Mouse (Mus musculus): ENCODE data around the gene Tcp10c. TPM values are rescaled to one million over a fixed set of nuclear protein-coding genes. Genes with fewer than 3 reads are reported as not detected.
A peak's percentile ranks its signal among the peaks of the same experiment; 100 is the strongest.
"Not testable (repeated sequence)": the region's sequence is repeated elsewhere in the genome, so short reads cannot be mapped to it uniquely, and the experiment has no call there.

The Tcp10c gene
- not detected in 2 replicates for polyA plus RNA-seq (2015; fragmentation: Nextera tagmentation; extraction: Ambion mirVana)

DNA sequence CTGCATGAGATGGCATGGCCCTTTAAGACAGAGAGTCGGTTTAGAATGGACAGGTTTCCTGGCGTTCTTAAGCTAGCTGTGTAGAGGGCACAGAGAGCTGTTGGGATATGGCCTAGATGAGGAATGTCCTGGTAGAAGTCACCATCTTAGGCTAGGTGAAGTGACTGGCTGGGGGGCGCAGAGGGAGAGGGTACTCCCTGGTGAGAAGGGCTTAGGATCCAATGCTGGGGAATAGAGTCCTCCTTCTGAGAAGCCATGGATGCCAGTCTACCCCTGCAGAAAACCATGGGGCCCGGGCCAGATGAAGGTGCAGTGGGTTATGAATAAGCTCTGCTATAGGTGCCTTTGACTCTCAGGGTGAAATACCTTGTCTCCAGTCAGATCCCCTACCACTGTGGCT, at the start of gene Tcp10c:
TSS of gene Tcp10c (plus strand) at position 52 of the 400 bp plus-strand sequence.
- not testable (repeated sequence) for H3K9me3 ChIP-seq (ENCODE audit: low read length); H3K4me2 ChIP-seq (replicated peaks; ENCODE audit: low read depth, low read length); H3K27me3 ChIP-seq (replicated peaks; ENCODE audit: insufficient read depth, low read length); H3K4me1 ChIP-seq (ENCODE audit: insufficient read depth, low read depth, low read length); H3K9ac ChIP-seq (replicated peaks; ENCODE audit: low read depth); H3K36me3 ChIP-seq (ENCODE audit: insufficient read depth, low read length); ATAC-seq; H3K27ac ChIP-seq (ENCODE audit: low read length); DNase-seq (ENCODE audit: low spot score); H3K4me3 ChIP-seq (ENCODE audit: low read depth, low read length)
- WGBS, result 78% methylated on average over 4 of the region's 4 CpGs

DNA sequence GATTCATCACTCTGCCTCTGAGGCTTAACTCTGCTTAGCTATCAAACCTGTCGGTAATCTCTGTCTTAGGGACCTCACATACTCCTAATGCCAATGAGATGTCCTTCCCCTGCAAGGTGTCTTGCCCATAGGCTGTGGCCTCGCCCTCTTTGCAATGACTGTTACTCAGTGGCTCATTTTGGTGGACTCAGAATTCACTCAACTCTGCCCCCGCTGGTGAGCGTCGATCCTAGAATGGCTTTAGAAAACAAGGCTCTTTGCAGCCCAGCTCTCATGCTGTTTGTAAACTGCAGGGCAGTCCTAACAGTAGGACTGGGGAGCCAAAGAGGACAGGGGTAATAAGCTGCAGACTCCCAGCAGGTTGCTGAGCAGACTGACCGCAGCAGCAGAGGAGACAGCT, 46.5 kb upstream of the Tcp10c start:
- ATAC-seq; H3K4me2 ChIP-seq (replicated peaks; ENCODE audit: low read depth, low read length); H3K4me1 ChIP-seq (ENCODE audit: insufficient read depth, low read depth, low read length); H3K36me3 ChIP-seq (ENCODE audit: insufficient read depth, low read length); H3K27ac ChIP-seq (ENCODE audit: low read length); H3K27me3 ChIP-seq (replicated peaks; ENCODE audit: insufficient read depth, low read length); DNase-seq (ENCODE audit: low spot score); H3K9ac ChIP-seq (replicated peaks; ENCODE audit: low read depth); H3K4me3 ChIP-seq (ENCODE audit: low read depth, low read length): not testable (repeated sequence)
- 77% methylated on average over 5 of the region's 6 CpGs for WGBS
- peaks cover 16% of the 10 kb centered on the region; the same call in 1 of the 2 replicates for H3K9me3 ChIP-seq (ENCODE audit: low read length)

DNA sequence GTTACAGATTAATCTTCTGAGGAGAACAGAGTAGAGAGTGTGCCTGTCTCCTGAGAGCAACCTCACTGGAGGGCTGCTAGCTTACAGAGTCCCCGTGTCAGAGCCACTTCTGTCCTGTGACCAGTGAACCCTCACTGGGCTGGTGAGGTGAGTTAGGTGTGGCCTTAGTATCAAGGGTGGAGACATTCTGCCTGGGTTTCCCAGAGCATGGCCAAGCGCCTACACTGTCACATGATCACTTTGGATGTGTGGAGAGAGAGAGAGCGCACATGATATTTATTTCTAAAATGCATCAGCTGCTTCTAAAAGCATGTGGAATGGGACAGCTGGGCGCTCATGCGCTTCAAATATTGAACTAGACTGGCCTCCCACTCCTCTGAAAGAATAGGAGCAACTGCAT, 46.0 kb upstream of the Tcp10c start:
- H3K4me3 ChIP-seq (ENCODE audit: low read depth, low read length); H3K4me2 ChIP-seq (replicated peaks; ENCODE audit: low read depth, low read length); H3K27me3 ChIP-seq (replicated peaks; ENCODE audit: insufficient read depth, low read length); H3K4me1 ChIP-seq (ENCODE audit: insufficient read depth, low read depth, low read length); H3K9ac ChIP-seq (replicated peaks; ENCODE audit: low read depth); H3K36me3 ChIP-seq (ENCODE audit: insufficient read depth, low read length); H3K27ac ChIP-seq (ENCODE audit: low read length); DNase-seq (ENCODE audit: low spot score): not testable (repeated sequence)
- WGBS, result 79% methylated on average over 5 of the region's 5 CpGs
- H3K9me3 ChIP-seq (ENCODE audit: low read length), result peaks cover 16% of the 10 kb centered on the region; the same call in 1 of the 2 replicates
- ATAC-seq, result peak; percentile 27; the same call in 1 of the 2 replicates

DNA sequence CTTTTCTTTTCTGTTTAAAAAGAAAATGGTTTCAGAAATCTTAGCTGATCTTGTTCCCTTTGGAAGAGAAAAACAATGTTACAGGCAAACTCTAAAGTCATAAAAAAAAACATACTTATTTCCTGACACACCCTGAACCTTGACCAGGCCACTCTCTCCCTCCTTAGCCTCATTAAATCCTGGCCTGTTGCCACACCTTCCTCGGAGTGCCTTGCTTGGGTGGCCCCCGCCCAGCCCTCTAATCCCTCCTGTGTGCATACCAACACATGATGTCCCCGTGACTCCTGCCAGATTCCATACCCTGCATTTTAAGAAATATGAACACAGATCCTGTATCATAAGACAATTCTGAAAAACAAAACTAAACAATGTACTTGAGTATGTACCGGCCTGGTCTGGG, 45.6 kb upstream of the Tcp10c start:
- H3K4me1 ChIP-seq (ENCODE audit: insufficient read depth, low read depth, low read length); H3K27ac ChIP-seq (ENCODE audit: low read length); H3K4me2 ChIP-seq (replicated peaks; ENCODE audit: low read depth, low read length); H3K36me3 ChIP-seq (ENCODE audit: insufficient read depth, low read length); H3K27me3 ChIP-seq (replicated peaks; ENCODE audit: insufficient read depth, low read length); H3K4me3 ChIP-seq (ENCODE audit: low read depth, low read length); H3K9ac ChIP-seq (replicated peaks; ENCODE audit: low read depth): not testable (repeated sequence)
- H3K9me3 ChIP-seq (ENCODE audit: low read length), result peaks cover 16% of the 10 kb centered on the region; the same call in 1 of the 2 replicates
- DNase-seq (ENCODE audit: low spot score), result peak; percentile 10
- 81% methylated on average over 4 of the region's 4 CpGs for WGBS
- peak; percentile 47 for ATAC-seq

DNA sequence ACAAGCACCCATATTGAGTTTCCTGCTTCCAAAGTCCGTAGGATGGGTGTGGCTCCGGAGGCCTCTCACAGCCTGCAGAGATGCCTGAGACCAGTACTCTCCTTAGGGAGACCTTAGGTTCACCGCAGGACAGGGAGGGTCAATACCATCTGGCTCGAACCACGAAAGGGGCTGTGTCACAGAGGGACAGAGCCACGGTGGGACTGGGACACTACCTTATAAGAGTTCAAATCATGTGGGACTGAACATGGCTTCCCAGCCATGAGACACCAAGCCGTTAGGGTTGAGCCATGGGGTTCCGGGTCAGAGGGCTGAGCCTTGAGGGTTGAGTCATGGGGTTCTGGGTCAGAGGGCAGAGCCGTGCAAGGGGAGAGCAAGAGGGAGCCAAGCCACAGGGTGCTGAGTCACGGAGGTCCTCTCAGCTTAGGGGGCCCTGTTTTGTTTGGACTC, 45.2 kb upstream of the Tcp10c start:
- not testable (repeated sequence) for H3K4me2 ChIP-seq (replicated peaks; ENCODE audit: low read depth, low read length); DNase-seq (ENCODE audit: low spot score); H3K27me3 ChIP-seq (replicated peaks; ENCODE audit: insufficient read depth, low read length); H3K4me1 ChIP-seq (ENCODE audit: insufficient read depth, low read depth, low read length); H3K4me3 ChIP-seq (ENCODE audit: low read depth, low read length); H3K36me3 ChIP-seq (ENCODE audit: insufficient read depth, low read length); H3K9ac ChIP-seq (replicated peaks; ENCODE audit: low read depth); H3K27ac ChIP-seq (ENCODE audit: low read length)
- WGBS, result 90% methylated on average over 10 of the region's 10 CpGs
- peaks cover 16% of the 10 kb centered on the region; the same call in 1 of the 2 replicates for H3K9me3 ChIP-seq (ENCODE audit: low read length)
- peak; percentile 32; the same call in 1 of the 2 replicates for ATAC-seq

DNA sequence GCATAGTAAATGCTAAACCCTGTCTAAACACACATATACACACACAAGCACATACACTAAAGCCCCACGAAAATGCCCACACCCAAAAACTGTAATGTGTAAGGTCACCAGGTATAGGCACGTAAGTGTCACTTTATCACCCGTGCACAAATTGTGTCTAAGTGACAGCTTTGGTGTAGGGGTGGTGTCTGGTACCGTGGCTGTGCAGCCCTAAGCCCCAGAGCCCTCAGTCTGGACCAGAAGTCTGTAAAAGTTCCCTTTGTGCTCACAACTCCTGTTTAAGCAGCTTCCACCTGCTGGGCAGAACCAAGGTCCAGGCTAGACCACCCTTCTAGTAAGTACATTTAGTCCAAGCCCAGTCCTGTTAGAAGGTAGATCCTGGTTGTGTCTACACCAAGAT, 24.4 kb upstream of the Tcp10c start:
- peak; percentile 35 for ATAC-seq
- DNase-seq (ENCODE audit: low spot score), result not testable (repeated sequence)

DNA sequence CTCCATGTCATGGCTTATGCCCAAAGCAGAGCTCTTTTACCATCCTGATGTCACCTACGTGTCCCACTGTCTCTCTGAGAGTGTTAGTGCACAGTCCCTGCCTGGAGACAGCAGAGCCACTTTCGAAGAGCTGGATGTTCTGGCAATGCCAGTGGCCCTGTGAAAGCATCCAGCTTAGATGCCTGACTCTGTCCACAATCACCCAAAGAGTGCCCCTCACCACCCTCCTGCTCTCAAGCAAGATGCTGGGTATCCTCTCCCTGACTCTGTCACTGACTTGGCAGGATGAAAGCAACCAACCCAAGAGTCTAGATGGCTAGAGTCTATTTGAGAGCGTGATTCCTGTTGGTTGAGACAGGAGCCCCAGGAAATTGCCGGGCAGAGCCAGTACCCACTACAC, 23.2 kb upstream of the Tcp10c start:
- ATAC-seq, result 0 out of 2 replicates have a peak, but pooled peaks have one; percentile 8
- DNase-seq (ENCODE audit: low spot score); H3K4me1 ChIP-seq (ENCODE audit: insufficient read depth, low read depth, low read length); H3K9ac ChIP-seq (replicated peaks; ENCODE audit: low read depth); H3K4me2 ChIP-seq (replicated peaks; ENCODE audit: low read depth, low read length); H3K9me3 ChIP-seq (ENCODE audit: low read length); H3K36me3 ChIP-seq (ENCODE audit: insufficient read depth, low read length); H3K27me3 ChIP-seq (replicated peaks; ENCODE audit: insufficient read depth, low read length); H3K27ac ChIP-seq (ENCODE audit: low read length); H3K4me3 ChIP-seq (ENCODE audit: low read depth, low read length): not testable (repeated sequence)
- WGBS, result 62% methylated on average over 3 of the region's 4 CpGs

More for the DNA sequence above, 24.4 kb upstream of the Tcp10c start:
- not testable (repeated sequence) for H3K4me3 ChIP-seq (ENCODE audit: low read depth, low read length); H3K9ac ChIP-seq (replicated peaks; ENCODE audit: low read depth); H3K4me1 ChIP-seq (ENCODE audit: insufficient read depth, low read depth, low read length); H3K36me3 ChIP-seq (ENCODE audit: insufficient read depth, low read length); H3K27ac ChIP-seq (ENCODE audit: low read length); H3K9me3 ChIP-seq (ENCODE audit: low read length); H3K27me3 ChIP-seq (replicated peaks; ENCODE audit: insufficient read depth, low read length); H3K4me2 ChIP-seq (replicated peaks; ENCODE audit: low read depth, low read length)
- 74% methylated on average over 4 of the region's 4 CpGs for WGBS

DNA sequence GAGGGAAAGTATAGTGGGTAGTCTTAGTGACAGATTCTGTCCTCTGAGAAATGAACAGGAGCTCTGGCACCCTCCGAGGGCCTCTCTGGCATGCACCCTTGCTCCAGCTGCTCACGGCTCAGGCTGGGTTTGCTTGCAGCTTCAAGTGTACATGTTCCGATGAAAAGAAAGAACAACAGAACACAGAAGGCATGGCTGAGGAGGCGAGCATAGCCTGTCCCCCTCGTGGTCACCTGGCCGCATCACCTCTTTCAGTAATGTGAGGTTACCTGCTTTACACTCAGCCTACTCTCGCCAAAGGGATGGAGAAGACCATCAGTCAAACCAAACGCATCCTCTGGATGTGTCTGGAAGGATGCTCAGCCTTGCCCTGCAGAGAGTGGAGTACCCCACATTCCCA, 21.9 kb upstream of the Tcp10c start:
- not testable (repeated sequence) for H3K9ac ChIP-seq (replicated peaks; ENCODE audit: low read depth); ATAC-seq; H3K9me3 ChIP-seq (ENCODE audit: low read length); H3K27me3 ChIP-seq (replicated peaks; ENCODE audit: insufficient read depth, low read length); H3K4me2 ChIP-seq (replicated peaks; ENCODE audit: low read depth, low read length); DNase-seq (ENCODE audit: low spot score); H3K36me3 ChIP-seq (ENCODE audit: insufficient read depth, low read length); H3K4me3 ChIP-seq (ENCODE audit: low read depth, low read length); H3K27ac ChIP-seq (ENCODE audit: low read length); H3K4me1 ChIP-seq (ENCODE audit: insufficient read depth, low read depth, low read length)
- WGBS, result 82% methylated on average over 8 of the region's 8 CpGs

Data from lung, postnatal 0 days (tissue).